Mouse (Mus musculus) kidney, adult 2 months (tissue): ENCODE data around the gene Slc15a4.

Experiments
- CTCF ChIP-seq: fragments of 200-500 bp; conservative IDR thresholded peaks from 2 replicates; pipeline ENCODE4 v1.5.1; 2011; ENCODE audit warnings: low read depth, mild to moderate bottlenecking, control low read depth, low read length, moderate library complexity, mixed read lengths; ENCODE audit not compliant: insufficient read depth, insufficient read length
- POLR2A ChIP-seq: fragments of 200-500 bp; IDR thresholded peaks from one replicate; pipeline ENCODE4 v1.6.1; 2011; ENCODE audit warnings: low read depth, low read length, control low read depth

DNA sequence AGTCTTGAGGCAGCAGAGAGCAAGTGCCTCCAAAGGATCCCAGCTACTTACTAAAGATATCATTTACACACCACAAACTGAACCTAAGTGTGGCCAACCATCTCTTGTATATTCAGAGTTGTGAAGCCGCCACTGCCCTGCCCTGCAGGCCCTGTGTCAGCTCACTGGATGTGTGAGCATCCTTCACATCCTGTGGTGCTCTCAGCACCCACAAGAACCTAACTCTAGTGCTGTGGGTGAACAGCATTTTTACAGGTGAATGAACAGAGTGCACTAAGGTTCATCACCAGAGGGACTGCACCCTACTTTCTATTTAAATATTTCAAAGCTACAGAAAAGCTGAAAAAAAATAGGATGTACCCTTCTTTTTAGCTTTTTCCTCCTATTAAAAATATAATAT lies 20.8 kb downstream of the Slc15a4 start:
- TF ChIP-seq POLR2A (no peak), CTCF (no peak)
